Mouse (Mus musculus) yolk sac, embryonic 10.5 days (tissue): Measurements from ENCODE around the gene Gm14214.
A peak's percentile ranks its signal among the peaks of the same experiment; 100 is the strongest.

Experiments
- DNase-seq: peaks from one replicate; pipeline ENCODE4 v3.0.0-alpha.2; 2017; ENCODE audit warnings: low spot score

Gene Gm14214

DNA sequence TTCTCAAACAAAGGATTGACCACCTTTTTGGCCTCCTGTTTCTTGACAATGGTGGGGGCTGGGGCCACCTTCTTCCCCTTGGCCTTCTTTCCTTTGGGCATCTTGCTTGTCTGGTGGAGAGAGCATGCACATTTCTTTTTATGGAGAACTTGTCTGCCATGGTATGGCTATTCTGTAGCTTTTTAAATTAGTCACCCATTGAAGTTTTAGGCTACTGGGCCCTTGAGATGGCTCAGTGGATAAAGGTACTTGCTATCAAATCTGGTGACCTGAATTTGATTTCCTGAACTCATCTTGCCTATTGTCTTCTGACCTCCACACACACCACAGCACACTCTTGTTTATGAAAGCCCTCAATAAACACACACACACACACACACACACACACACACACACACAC is at the start of gene Gm14214:
Gm14214 (minus strand) TSS at position 101 of the 400 bp plus-strand sequence.
- DNase-seq, result no peak

- no peak for DNase-seq
These were observed 48.8 kb upstream of the Gm14214 start for GRCm38 (mm10) chr2:154818599-154818998.

DNA sequence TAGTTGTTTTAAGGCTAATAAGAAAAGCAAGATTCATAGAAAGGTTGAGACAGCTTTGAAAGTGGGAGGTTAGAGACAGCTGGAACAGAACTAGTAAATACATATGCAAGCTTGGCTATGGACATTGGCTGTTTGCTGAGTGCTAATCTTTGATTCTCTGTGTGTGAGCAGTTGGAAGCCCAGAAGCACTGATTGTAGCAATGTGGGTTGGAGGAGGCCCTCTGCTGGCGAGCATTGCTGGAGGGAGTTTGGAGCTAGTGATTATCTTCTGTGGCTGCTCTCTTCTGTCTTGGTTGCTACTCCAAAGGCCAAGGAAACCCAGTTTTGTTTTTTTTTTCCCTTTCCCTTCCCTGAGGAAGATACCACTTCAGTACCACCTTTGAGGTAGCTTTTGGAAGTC is 48.0 kb upstream of the Gm14214 start:
- no peak for DNase-seq

DNA sequence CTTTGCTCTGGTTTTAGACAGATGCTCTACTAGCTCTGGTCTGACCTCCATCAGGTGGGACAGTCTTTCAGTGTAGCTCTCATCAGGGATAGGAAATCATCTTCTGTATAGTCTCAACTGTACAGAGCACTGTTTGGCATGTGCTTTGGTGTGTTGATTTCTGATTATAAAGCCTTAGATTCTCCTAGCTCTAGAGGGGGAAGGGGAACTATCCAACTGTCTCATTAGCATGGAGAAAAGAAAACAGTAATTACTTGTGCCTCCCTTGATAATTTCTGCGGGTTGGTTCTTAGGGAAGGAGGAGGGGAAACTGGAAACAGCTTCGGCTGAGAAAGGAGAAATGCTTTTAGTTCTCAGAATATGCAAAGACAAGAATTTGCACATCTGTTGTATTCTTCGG is 47.3 kb upstream of the Gm14214 start:
- DNase-seq, result no peak

GRCm38 (mm10) chr2:154813426-154813825 is 43.6 kb upstream of the Gm14214 start:
- no peak for DNase-seq

DNA sequence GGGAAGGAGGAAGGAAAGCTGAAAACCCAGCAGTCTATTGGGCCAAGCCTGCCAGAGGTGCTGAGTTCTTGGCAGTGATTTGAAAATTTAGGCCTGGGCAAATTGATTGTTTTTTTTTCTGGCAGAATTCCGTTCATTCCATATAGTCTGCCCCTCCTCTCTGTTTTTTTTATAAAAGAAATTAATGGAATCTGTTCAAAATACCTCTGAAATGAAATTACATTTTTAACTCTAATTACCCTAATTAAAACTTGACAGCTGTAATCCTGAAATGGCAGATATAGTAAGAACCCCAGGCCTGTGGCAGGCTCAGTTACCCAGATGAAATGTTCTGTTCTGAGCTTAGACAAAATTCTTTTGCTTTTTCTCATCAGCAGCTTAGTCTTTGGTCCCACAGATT is 41.0 kb upstream of the Gm14214 start:
- no peak for DNase-seq

DNA sequence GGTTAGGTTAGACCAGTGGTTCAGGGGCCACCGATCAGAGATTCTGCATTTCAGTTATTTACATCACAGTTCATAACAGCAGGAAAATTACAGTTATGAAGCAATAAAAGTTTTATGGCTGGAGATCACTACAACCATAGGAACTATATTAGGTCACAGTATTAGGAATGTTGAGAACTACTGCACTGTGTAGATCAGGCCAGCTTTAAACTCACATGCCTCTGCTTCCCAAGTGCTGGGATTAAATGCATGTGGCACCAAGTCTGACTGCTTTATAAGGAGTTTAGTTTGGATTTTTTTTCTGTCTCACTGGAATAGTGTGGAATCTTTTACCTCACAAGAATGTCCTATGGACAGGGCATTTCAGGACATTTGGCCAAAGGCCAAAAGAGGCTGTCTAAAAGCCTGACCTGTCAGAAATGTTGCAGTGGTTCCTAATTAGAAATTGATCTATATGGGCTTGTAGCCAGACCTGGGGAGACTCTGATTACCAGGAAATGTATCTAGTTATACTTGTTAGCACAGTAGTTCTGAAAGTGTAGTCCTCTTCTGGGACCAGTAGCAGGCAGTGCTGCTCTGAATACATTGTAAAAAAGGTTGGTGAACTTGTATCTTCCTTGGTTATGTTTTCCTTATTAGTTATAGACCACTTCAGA is 39.4 kb upstream of the Gm14214 start:
- no peak for DNase-seq

- no peak for DNase-seq
These were observed 37.9 kb upstream of the Gm14214 start for GRCm38 (mm10) chr2:154807689-154808088.

DNA sequence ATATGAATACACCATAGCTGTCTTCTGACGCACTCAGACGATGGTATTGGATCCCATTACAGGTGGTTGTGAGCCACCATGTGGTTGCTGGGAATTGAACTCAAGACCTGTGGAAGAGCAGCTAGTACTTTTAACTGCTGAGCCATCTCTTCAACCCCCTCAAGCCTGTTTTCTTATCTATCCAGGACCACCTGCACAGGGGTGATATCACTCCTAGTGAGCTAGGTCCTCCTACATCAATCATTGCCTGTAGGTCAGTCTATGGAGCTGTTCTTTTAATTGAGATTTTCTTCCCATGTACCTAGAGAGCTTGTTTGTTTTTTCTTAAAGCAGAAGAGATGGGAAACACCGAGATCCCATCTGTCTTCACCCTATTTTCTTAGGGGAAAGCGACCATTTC is 34.0 kb upstream of the Gm14214 start:
- no peak for DNase-seq

DNA sequence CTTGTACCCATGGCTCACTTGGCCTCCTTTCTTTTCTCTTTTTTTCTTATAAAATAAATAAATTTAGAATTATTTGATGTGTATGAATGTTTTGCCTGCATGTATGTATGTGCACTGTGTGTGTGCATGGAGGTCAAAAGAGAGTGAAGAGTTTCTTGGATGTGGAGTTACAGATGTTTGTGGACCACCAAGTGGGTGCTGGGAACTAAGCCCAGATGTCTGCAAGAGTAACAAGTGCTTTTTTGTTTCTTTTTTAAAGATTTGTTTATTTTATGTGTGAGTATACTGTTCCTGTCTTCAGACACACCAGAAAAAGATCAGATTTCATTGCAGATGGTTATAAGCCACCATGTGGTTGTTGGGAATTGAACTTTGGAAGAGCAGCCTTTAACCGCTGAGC is 33.5 kb upstream of the Gm14214 start:
- no peak for DNase-seq

DNA sequence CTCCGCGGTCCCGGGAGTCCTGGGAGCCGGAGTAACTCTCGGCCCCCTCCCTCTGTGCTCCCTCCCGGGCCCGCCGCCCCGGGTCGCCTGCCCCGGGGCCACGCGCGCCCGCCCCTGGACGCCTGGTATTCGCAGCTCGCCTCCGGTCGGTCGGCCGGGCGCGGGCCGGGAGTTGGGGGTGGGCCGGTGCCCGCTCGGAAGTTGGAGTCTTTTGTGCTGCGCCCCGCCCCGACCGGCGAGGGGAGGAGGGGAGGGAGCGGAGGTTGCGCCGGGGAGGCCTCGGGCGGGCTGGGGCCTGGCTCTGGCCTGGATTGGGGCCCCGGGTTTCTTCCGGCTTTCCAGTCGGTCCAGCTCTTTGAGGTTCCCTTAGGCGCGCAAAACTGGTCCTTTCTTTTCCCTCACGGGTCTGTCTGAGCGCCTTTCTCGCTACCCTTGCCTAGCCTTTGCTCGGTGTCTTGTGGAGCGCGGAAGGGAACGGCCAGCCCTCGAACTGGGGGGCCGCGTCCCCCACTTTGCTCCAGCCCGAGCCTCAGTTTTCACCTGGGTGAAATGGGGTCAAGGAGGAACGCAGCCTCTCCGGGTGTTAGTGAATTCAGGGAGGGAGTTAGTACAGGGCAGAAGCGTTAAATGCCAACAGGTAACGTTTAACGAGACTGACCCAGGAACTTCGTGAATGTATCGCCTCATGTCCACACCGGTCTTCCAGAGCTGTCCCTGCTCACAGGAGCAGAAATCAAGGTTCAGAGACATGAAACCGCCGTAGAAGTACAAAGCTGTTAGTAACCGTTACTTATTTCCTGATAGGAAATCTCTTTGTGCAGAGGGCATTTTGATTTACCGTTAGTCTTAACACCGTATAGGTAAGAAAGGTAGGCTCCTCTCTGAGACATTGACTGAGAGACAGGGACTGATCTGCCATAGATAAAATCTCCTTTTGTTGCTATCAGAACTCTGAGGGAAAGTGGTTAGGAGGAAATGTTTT is 22.1 kb upstream of the Gm14214 start:
- DNase-seq, result peak; percentile 78

DNA sequence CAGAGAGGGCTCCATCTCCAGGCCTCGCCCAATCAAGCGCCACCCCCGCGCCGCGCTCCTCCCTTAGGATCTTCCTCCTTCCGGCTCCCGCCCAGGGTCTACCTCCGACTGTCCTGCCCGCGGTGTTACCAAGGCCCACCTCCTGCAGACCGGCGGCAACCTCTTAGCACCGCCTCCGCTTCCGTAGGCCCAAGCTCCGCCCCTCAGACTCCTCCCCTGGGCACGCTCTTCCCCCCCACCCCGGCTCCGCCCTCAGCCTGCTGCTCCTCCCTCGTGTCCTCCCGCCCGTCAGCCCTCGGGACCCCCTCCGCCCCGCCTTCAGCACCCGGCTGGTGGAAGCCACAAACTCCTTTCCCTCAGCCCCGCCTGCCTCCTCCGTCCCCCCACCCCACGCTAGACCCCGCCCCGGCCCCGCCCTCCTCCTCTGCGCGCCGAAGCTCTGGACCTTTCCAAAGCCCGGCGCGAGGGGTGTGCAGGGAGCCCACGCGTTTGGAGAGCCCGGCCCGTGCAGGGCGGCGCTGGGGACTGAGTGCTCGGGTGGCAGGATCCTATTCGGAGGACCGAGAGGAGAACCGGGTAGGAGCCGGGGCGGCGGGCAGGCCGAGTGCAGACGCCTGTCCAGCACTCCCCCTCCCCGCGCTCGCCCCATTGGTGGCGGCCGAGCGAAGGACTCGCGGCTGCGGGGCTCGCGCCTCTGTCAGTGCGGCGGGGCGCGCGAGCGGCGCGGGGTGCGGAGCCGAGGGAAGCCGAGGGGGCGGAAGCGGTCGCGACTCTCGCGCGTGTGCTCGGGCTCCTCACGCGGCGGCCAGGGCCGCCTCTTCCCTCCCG is 21.0 kb upstream of the Gm14214 start, which contains the start of the genes Raly and a:
Raly (plus strand) TSS at position 441 of the 828 bp plus-strand sequence.
a (plus strand) TSS at position 747 of the 828 bp plus-strand sequence.
- peak; percentile 100 for DNase-seq

- no peak for DNase-seq
These were observed 20.3 kb upstream of the Gm14214 start for GRCm38 (mm10) chr2:154789977-154790655.

DNA sequence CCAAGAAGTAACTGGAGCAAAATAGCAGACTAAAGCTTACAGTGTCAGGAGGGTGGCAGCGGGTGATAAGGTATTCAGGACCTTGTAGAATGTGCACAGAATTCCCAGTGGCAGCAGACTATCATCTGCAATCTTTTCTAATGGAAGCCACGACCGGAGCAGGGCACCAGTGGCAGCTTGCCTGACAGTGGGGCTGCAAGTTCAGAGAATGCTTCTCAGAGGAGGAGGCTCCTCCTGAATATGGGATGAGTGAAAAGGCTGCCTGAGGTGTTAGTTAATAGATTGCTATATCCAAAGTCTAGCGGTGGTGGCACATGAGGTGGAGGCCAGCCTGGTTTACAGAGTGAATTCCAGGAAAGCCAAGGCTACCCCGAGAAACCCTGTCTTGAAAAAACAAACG is 19.6 kb upstream of the Gm14214 start:
- peak; percentile 14 for DNase-seq

GRCm38 (mm10) chr2:154786776-154787175 is 16.9 kb upstream of the Gm14214 start:
- no peak for DNase-seq

DNA sequence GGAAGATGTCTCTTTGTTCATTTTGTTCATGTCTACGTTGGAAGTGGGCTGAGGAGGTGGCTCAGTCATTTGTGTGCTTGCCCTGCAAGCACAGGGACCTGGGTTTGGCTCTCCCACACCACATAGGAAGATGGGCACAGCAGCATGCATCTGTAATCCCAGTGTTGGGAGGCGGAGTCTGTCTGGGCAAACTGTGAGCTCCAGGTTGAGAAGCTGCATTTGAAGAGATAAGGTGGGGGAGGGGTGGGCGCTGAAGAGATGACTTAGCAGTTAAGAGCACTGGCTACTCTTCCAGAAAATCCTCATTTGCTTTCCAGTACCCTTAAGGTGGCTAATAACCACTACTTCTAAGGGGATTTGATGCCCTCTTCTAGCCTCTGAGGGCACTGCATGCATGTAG is 16.4 kb upstream of the Gm14214 start:
- peak; percentile 61 for DNase-seq

GRCm38 (mm10) chr2:154785284-154785683 is 15.5 kb upstream of the Gm14214 start:
- no peak for DNase-seq

DNA sequence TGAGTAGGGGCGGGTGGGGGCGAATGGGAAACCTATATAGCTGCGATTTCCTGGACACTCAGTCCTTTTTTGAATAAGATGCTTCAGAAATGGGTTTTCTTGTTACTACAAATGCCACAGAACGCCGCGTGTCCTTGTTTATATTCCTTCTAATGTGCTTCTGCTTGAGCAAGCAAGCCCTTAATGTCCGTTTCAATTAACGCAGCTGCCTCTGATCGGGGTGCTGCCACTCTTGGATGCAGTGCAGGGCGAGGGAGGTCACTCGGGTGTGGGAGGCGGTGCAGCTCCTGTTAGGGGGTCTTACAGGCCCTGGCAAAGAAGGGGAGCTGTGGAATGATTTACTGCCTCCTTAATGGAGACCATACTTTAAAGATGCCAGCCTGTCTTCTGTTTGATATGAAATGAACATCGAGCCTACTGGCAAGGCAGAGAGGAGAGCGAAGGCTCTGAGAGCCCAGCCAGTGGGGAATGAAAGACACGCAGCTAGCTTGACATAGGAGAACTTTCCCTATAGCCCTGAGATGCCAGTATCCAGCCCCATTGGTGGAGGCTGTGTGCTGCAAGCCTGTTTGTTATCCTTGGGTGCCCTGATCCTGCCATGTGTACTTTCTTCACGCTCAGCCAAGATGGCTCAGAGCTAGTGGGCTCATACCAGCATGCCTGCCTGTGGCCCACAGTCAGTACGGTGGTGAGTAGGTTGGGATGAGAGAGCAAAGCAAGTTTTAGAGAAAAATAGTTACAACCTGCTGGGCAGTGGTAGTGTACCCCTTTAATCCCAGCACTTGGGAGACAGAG is 13.2 kb upstream of the Gm14214 start:
- no peak for DNase-seq

GRCm38 (mm10) chr2:154782361-154782760 is 12.5 kb upstream of the Gm14214 start:
- DNase-seq, result no peak

DNA sequence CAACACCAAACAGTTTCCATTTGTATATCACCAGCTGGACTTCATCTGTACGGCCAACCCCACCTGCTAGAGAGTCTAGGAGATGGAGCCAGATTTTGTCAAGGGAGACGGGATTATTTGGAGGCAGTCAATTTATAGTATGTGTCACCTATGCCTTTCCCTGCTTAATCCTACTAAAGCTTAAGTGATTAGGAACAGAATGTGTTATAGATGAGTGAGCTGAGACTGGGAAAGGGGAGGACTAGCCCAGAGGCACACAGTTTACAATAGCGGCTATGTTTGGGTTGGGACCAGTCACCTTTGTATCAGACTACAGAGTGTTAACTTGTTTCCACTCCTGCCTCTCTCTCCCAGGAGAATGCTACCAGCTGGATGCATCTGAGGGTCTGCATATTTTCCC is 9.8 kb upstream of the Gm14214 start:
- no peak for DNase-seq

DNA sequence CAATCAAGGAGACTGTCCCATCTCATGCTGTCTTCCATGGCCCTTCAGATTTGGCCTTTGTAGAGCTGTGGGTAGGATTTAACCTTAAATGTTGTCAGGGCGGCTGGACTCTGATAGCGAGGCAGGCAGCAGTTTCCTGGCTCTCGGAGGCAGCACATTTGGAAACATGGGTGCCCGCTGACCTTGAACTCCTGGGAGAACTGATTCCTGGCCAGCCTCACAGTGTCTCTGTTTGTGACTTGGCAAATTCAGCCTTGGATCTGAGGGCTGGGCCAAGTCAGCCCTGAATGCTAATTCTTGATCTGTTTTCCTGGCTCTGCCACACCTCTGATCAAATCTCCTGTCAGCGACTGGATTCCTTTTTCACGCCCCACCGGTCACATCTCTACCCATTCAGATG is 6.7 kb upstream of the Gm14214 start:
- DNase-seq, result no peak
